Mouse (Mus musculus) neutrophil, adult 5-6 weeks (primary cell): Measurements from ENCODE around the gene Fam214b. TPM values are rescaled to one million over a fixed set of nuclear protein-coding genes. Genes with fewer than 3 reads are reported as not detected.

ENCODE experiments used
- ATAC-seq: fragments of 151-379, 151-347 bp; 2 replicates; pipeline ENCODE4 v1.8.0; 2017; ENCODE audit warnings: mild to moderate bottlenecking, moderate TSS enrichment; ENCODE audit not compliant: insufficient number of reproducible peaks, poor library complexity, low FRiP score, severe bottlenecking; ENCODE audit errors: extremely low read depth
- total RNA-seq: library from RNA; stranded (forward); fragments of 200-1000 nt; gene quantifications from 2 replicates; pipeline ENCODE4 v1.2.3, GENCODE M21; 2017

Fam214b gene
- total RNA-seq, result 14.8 and 18.5 TPM in 2 replicates

- ATAC-seq, result peak; percentile 72
Measured at GRCm38 (mm10) chr4:43045659-43046302, at the start of gene Fam214b. TSS of gene Fam214b (minus strand) at chr4:43046220.

GRCm38 (mm10) chr4:43091183-43091582 lies 45.2 kb upstream of the Fam214b start:
- no peak for ATAC-seq

GRCm38 (mm10) chr4:43089950-43090349 lies 43.9 kb upstream of the Fam214b start:
- no peak for ATAC-seq

- no peak for ATAC-seq
Measured at GRCm38 (mm10) chr4:43082458-43082857, 36.4 kb upstream of the Fam214b start.

GRCm38 (mm10) chr4:43078071-43078718 lies 32.2 kb upstream of the Fam214b start:
- ATAC-seq, result no peak

GRCm38 (mm10) chr4:43074923-43075322 lies 28.9 kb upstream of the Fam214b start:
- ATAC-seq, result no peak

GRCm38 (mm10) chr4:43065471-43065870 lies 19.5 kb upstream of the Fam214b start:
- ATAC-seq, result no peak

GRCm38 (mm10) chr4:43060286-43060685 lies 14.3 kb upstream of the Fam214b start:
- ATAC-seq, result no peak

- no peak for ATAC-seq
Measured at GRCm38 (mm10) chr4:43059697-43060096, 13.7 kb upstream of the Fam214b start.

- peak; percentile 69 for ATAC-seq
Measured at GRCm38 (mm10) chr4:43058753-43059654, 13.0 kb upstream of the Fam214b start, which contains the start of gene Unc13b. TSS of gene Unc13b (plus strand) at chr4:43058953.

GRCm38 (mm10) chr4:43058392-43058752 lies 12.4 kb upstream of the Fam214b start:
- ATAC-seq, result no peak

GRCm38 (mm10) chr4:43057654-43058053 lies 11.6 kb upstream of the Fam214b start:
- no peak for ATAC-seq

GRCm38 (mm10) chr4:43052627-43053026 lies 6.6 kb upstream of the Fam214b start:
- ATAC-seq, result peak; percentile 76; the same call in 1 of the 2 replicates

- peak; percentile 49; the same call in 1 of the 2 replicates for ATAC-seq
Measured at GRCm38 (mm10) chr4:43047231-43047630, 1.2 kb upstream of the Fam214b start.

GRCm38 (mm10) chr4:43046607-43047006 lies 587 bp upstream of the Fam214b start:
- ATAC-seq, result no peak

- no peak for ATAC-seq
Measured at GRCm38 (mm10) chr4:43045285-43045658, 748 bp downstream of the Fam214b start.

- ATAC-seq, result no peak
Measured at GRCm38 (mm10) chr4:43044673-43045072, 1.3 kb downstream of the Fam214b start.

GRCm38 (mm10) chr4:43043644-43044357 lies 2.2 kb downstream of the Fam214b start:
- peak; percentile 54 for ATAC-seq
